ENCODE assay signal across 21 mouse cellular contexts in genomic region chr9:77536832-77537231, GRCm38 (mm10). TPM values are rescaled to one million over a fixed set of nuclear protein-coding genes. Genes with fewer than 3 reads are reported as not detected.
DNase-seq lines count a peak whose midpoint lies in the region; ATAC-seq lines count a peak whose summit lies in the region.
"Had no signal": no experiment of that assay in that cellular context is flagged by ENCODE, and none has a peak within 500 bp of the region (broad histone marks: within the 10 kb centered on the region; RNA-seq: fewer than 3 reads in every experiment).

No protein-coding gene starts in this region.

- H3K9ac ChIP-seq in intestine, embryonic 14.5 days (ENCODE audit: low read length), result no peak overlapping the region
- H3K9ac ChIP-seq in lung, embryonic 16.5 days (ENCODE audit: low read length), result no peak overlapping the region
- H3K9ac ChIP-seq: forebrain, embryonic 12.5 days; heart, embryonic 13.5 days; hindbrain, embryonic 13.5 days; limb, embryonic 12.5 days; liver, embryonic 12.5 days; midbrain, embryonic 13.5 days; neural tube, embryonic 12.5 days had no signal

- WGBS in intestine, embryonic 14.5 days, result 60% methylated on average over 7 of the region's 7 CpGs
- WGBS in lung, embryonic 16.5 days, result 53% methylated on average over 7 of the region's 7 CpGs

- intact Hi-C loops in left cerebral cortex, postnatal 4 days (cut with DNase I), result no loop called here

- DNase-seq in heart, adult 11 months, result peak; percentile 85
- no peak for DNase-seq in heart, adult 18-20 months
- no peak for DNase-seq in intestine, embryonic 14.5 days (ENCODE audit: low spot score)
- no peak for DNase-seq in cerebellum, adult 9-10 months
- no peak for DNase-seq in left cerebral cortex, postnatal 4 days
- no peak for DNase-seq in left cerebral cortex, adult 8-10 months (ENCODE audit: low spot score in 2 of 2)
- DNase-seq: adrenal gland, postnatal 14 days; cerebellum, postnatal 14 days; embryo, embryonic 11 days; kidney, adult 18-20 months; kidney, postnatal 10 days had no signal

- no peak overlapping the region for H3K27ac ChIP-seq in intestine, embryonic 14.5 days (ENCODE audit: low read depth)
- H3K27ac ChIP-seq in lung, embryonic 16.5 days (ENCODE audit: low read length), result peak overlapping the region; percentile 51
- H3K27ac ChIP-seq: forebrain, embryonic 12.5 days; heart, embryonic 13.5 days; hindbrain, embryonic 13.5 days; limb, embryonic 12.5 days; liver, embryonic 12.5 days; midbrain, embryonic 13.5 days; neural tube, embryonic 12.5 days had no signal

- no peaks in the 10 kb centered on the region for H3K36me3 ChIP-seq in intestine, embryonic 14.5 days (ENCODE audit: control insufficient read depth, insufficient read depth, low read length)
- H3K36me3 ChIP-seq in lung, embryonic 16.5 days (ENCODE audit: control insufficient read depth, insufficient read depth, low read length), result no peaks in the 10 kb centered on the region
- H3K36me3 ChIP-seq: forebrain, embryonic 12.5 days; G1E; heart, embryonic 13.5 days; hindbrain, embryonic 13.5 days; limb, embryonic 12.5 days; liver, embryonic 12.5 days; midbrain, embryonic 13.5 days; neural tube, embryonic 12.5 days had no signal

- H3K4me3 ChIP-seq in intestine, embryonic 14.5 days (ENCODE audit: low read depth, low read length), result no peak overlapping the region
- no peak overlapping the region for H3K4me3 ChIP-seq in lung, embryonic 16.5 days (ENCODE audit: low read length)
- H3K4me3 ChIP-seq: forebrain, embryonic 12.5 days; heart, embryonic 13.5 days; hindbrain, embryonic 13.5 days; limb, embryonic 12.5 days; liver, embryonic 12.5 days; midbrain, embryonic 13.5 days; neural tube, embryonic 12.5 days had no signal

- H3K4me2 ChIP-seq in intestine, embryonic 14.5 days (ENCODE audit: low read length), result 0 out of 2 replicates have a peak overlapping the region, but pooled peaks have one; percentile 3
- peak overlapping the region; percentile 31 for H3K4me2 ChIP-seq in lung, embryonic 16.5 days (ENCODE audit: low read depth, low read length)
- H3K4me2 ChIP-seq: forebrain, embryonic 12.5 days; heart, embryonic 13.5 days; hindbrain, embryonic 13.5 days; limb, embryonic 12.5 days; liver, embryonic 12.5 days; midbrain, embryonic 13.5 days; neural tube, embryonic 12.5 days had no signal

- no peak for ATAC-seq in intestine, embryonic 14.5 days (replicated peaks; ENCODE audit: low FRiP score, low TSS enrichment, low read depth)
- ATAC-seq in lung, embryonic 16.5 days (ENCODE audit: low read depth), result peak; percentile 87
- ATAC-seq in megakaryocyte, adult 5-6 weeks (ENCODE audit: poor library complexity, severe bottlenecking), result peak; percentile 0; the same call in 1 of the 2 replicates
- ATAC-seq: liver, embryonic 12.5 days; midbrain, embryonic 13.5 days had no signal

- no peaks in the 10 kb centered on the region for H3K9me3 ChIP-seq in intestine, embryonic 14.5 days (ENCODE audit: control insufficient read depth, low read length)
- no peaks in the 10 kb centered on the region for H3K9me3 ChIP-seq in lung, embryonic 16.5 days (ENCODE audit: control insufficient read depth, low read length)
- H3K9me3 ChIP-seq: forebrain, embryonic 12.5 days; heart, embryonic 13.5 days; hindbrain, embryonic 13.5 days; limb, embryonic 12.5 days; liver, embryonic 12.5 days; midbrain, embryonic 13.5 days; neural tube, embryonic 12.5 days had no signal

- H3K4me1 ChIP-seq in intestine, embryonic 14.5 days (replicated peaks; ENCODE audit: control insufficient read depth, insufficient read depth, low read length), result no peaks in the 10 kb centered on the region
- peaks cover 18% of the 10 kb centered on the region for H3K4me1 ChIP-seq in lung, embryonic 16.5 days (replicated peaks; ENCODE audit: control insufficient read depth, insufficient read depth, low read length)
- H3K4me1 ChIP-seq: limb, embryonic 12.5 days had no signal

- no peaks in the 10 kb centered on the region for H3K27me3 ChIP-seq in intestine, embryonic 14.5 days (replicated peaks; ENCODE audit: control insufficient read depth, insufficient read depth, low read length)
- H3K27me3 ChIP-seq in lung, embryonic 16.5 days (ENCODE audit: control insufficient read depth, insufficient read depth, low read depth, low read length), result peaks cover 4% of the 10 kb centered on the region; the same call in 1 of the 2 replicates
- H3K27me3 ChIP-seq: heart, embryonic 13.5 days; liver, embryonic 12.5 days; neural tube, embryonic 12.5 days had no signal

RNA-seq across cellular contexts. Expression of gene Lrrc1, which starts 7.8 kb away (rescaled TPM):
- 10 to 100 TPM; 14.3 to 16.9 TPM for total RNA-seq in heart, adult 18-20 months (2021)
- polyA plus RNA-seq in intestine, embryonic 14.5 days (2014; fragmentation: Nextera tagmentation; extraction: Ambion mirVana), result 14.2 and 14.6 TPM in 2 replicates
- 10.3 and 11.7 TPM in 2 replicates for polyA plus RNA-seq in lung, embryonic 16.5 days (2015; fragmentation: Nextera tagmentation; extraction: Ambion mirVana)
- total RNA-seq in megakaryocyte, adult 5-6 weeks (2015), result 1.8 and 3.9 TPM in 2 replicates
- total RNA-seq in megakaryocyte, adult 5-6 weeks (2017), result 1.7 and 5.0 TPM in 2 replicates
- total RNA-seq in left cerebral cortex, postnatal 4 days (2021), result 1 to 10 TPM; 8.0 to 8.3 TPM
- total RNA-seq in left cerebral cortex, adult 8-10 months (2022), result 10 to 100 TPM in 1 of 4 experiments, 1 to 10 TPM in 3; 9.5 to 10.3 (median 9.7) TPM
- polyA plus RNA-seq: G1E had no signal
